Mouse (Mus musculus) cortical plate, adult 2 months (tissue): ENCODE measurements at regions not wholly inside any gene's neighbourhood (a gene's known extent, or its start where the extent isn't known, plus 50 kb on each side); places are given as distances from the start of the nearest gene placed in this dataset.

Source experiments
- CTCF ChIP-seq: fragments of 200-500 bp; IDR thresholded peaks from 2 replicates; pipeline ENCODE4 v1.5.1; 2011; ENCODE audit warnings: mild to moderate bottlenecking, control low read depth, low read length; ENCODE audit not compliant: insufficient read depth; ENCODE audit errors: extremely low read depth
- POLR2A ChIP-seq: fragments of 200-500 bp; IDR thresholded peaks from 2 replicates; pipeline ENCODE4 v1.6.1; 2011; ENCODE audit warnings: mild to moderate bottlenecking, low read length, control low read depth; ENCODE audit not compliant: insufficient read depth; ENCODE audit errors: extremely low read depth

DNA sequence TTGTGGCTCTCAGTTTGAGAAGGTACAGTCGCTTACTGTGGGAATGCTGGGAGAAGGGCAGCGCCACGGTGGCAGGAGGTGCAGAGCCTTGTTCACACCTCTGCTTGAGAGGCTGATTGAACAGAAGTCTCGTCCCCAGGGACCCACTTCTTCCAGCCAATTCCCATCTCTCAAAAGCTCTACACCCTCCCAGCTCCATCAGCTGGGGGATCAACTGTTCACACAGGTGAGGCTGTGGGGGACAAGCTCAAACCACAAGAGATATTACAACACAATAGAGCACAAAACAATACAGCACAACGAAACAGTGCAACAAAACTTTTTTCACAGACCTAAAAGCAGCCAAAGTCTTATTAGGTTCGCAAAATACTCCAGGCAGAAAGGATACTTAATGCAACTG, 457.7 kb downstream of the 1810013L24Rik start:
- TF ChIP-seq CTCF (no peak), POLR2A (no peak)
